Mouse (Mus musculus) G1E (cell line): ENCODE measurements around the gene Pigb. TPM values are rescaled to one million over a fixed set of nuclear protein-coding genes. Genes with fewer than 3 reads are reported as not detected.

Source experiments
- ATAC-seq: 2 replicates; pipeline ENCODE4 v1.8.0; 2016; ENCODE audit warnings: mild to moderate bottlenecking; ENCODE audit not compliant: insufficient number of reproducible peaks, poor library complexity, low FRiP score, severe bottlenecking; ENCODE audit errors: extremely low read depth
- DNase-seq: peaks from one replicate; pipeline ENCODE4 v3.0.0; 2012; ENCODE audit warnings: low spot score
- H3K27me3 ChIP-seq: 2 replicates; pipeline ENCODE4 v1.6.1; 2012; ENCODE audit warnings: mild to moderate bottlenecking, low read length, inconsistent platforms; ENCODE audit not compliant: insufficient read depth
- H3K36me3 ChIP-seq: replicated peaks from 2 replicates; pipeline ENCODE3; 2012; ENCODE audit warnings: mild to moderate bottlenecking, inconsistent platforms
- H3K4me1 ChIP-seq: 2 replicates; pipeline ENCODE4 v1.6.1; 2012; ENCODE audit warnings: low read depth, low read length, inconsistent platforms, mixed read lengths; ENCODE audit not compliant: insufficient read depth
- H3K4me3 ChIP-seq: 2 replicates; pipeline ENCODE4 v1.5.1; 2012; ENCODE audit warnings: low read depth, mild to moderate bottlenecking, inconsistent platforms, low read length, moderate library complexity, mixed read lengths
- H3K9me3 ChIP-seq: replicated peaks from 2 replicates; pipeline ENCODE4 v1.6.1; 2012; ENCODE audit warnings: inconsistent platforms
- CTCF ChIP-seq: IDR thresholded peaks from 2 replicates; pipeline ENCODE4 v1.5.1; 2012; ENCODE audit warnings: low read depth, low read length, inconsistent platforms, mixed read lengths
- GATA1 ChIP-seq: IDR thresholded peaks from 2 replicates; pipeline ENCODE4 v1.6.1; 2012; ENCODE audit warnings: borderline replicate concordance, low read length, inconsistent platforms, mixed read lengths
- GATA2 ChIP-seq: IDR thresholded peaks from 2 replicates; pipeline ENCODE4 v1.6.1; 2012; ENCODE audit warnings: low read depth, low read length, inconsistent platforms, borderline replicate concordance
- POLR2AphosphoS5 ChIP-seq: IDR thresholded peaks from 2 replicates; pipeline ENCODE4 v1.6.1; 2012; ENCODE audit warnings: low read depth, low read length, inconsistent platforms; ENCODE audit not compliant: insufficient replicate concordance
- TAL1 ChIP-seq: conservative IDR thresholded peaks from 2 replicates; pipeline ENCODE4 v1.6.1; 2012; ENCODE audit warnings: low read depth, low read length, inconsistent platforms, mixed read lengths
- polyA plus RNA-seq: library from polyadenylated mRNA; stranded (reverse); fragments of >175 nt; gene quantifications from 2 replicates; pipeline ENCODE4 v1.2.3, GENCODE M21; 2012
- total RNA-seq, 2 experiments: library from RNA; stranded (forward) in 1 of 2; stranded (reverse) in 1 of 2; fragments of 200-1000 nt in 1 of 2; fragments of >200 nt in 1 of 2; fragmentation: Nextera tagmentation in 1 of 2; gene quantifications; 2 replicates each; pipeline ENCODE4 v1.2.3; 2014 to 2017

Gene Pigb
- 42.6 and 49.1 TPM in 2 replicates for total RNA-seq (2014; fragmentation: Nextera tagmentation)
- total RNA-seq (2017) = 5.8 and 6.6 TPM in 2 replicates
- 1.4 and 2.0 TPM in 2 replicates for polyA plus RNA-seq

DNA sequence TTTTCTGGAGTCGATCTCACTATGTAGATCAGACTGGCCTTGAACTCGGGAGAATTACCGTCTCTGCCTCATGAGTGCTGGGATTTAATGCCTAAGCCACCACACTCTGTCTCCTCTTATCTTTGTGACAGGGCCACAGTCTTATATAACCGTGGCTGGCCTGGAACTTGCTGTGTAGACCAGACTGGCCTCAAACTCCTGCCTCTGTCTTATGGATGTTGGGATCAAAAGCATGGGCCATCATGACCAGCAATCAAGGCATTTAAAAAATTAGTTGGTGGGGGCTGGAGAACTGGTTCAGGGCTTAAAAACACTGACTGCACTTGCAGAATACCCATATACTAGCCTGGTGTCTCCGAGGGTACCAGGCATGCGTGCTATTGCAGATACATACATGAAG, at the start of gene Pigb:
Pigb (minus strand) TSS at position 299 of the 400 bp plus-strand sequence.
- ATAC-seq = no peak
- TF ChIP-seq TAL1 (no peak), POLR2AphosphoS5 (no peak), CTCF (no peak), GATA1 (no peak), GATA2 (no peak)
- no peak for DNase-seq
- Histone ChIP-seq H3K4me1 (peaks cover 40% of the 10 kb centered on the region), H3K36me3 (peaks cover 36% of the 10 kb centered on the region), H3K27me3 (no peaks in the 10 kb centered on the region), H3K4me3 (peak within 1 kb of the TSS; percentile 82), H3K9me3 (no peaks in the 10 kb centered on the region)

DNA sequence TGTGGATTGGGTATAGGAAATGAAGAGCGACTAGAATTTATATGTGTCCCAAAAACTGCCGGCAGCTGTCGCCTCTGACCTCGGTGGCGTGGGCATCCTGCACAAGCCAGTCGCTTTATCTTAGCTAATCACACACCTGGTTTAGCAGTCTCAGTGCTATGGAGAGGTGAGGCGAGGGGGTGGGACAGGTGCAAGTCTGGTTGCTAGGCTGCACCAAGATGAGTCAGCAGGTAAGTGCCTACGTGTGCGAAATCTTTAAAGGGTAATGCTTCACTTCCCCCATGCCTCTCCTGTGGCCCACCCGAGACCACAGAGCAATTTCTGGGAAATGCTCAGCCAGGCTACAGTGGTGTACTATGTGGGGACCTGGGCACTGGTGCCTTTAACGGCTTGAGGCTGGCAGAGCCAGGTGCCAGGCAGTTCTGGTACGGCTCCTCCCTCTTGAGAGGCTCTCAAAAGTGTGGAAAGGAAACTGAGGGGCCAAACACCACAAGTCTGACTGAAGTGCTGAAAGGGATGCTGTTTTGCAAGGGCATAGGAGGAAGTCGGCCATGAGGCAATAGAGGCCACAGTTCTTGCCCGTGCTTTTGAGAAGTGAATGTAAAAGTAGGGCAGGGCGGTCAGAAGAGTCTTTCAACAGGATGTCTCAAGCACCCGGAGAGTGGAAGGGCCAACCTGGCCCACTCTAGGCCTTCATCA, 49.2 kb upstream of the Pigb start:
- H3K4me1 ChIP-seq = peaks cover 13% of the 10 kb centered on the region
- H3K36me3 ChIP-seq = peaks cover 22% of the 10 kb centered on the region

DNA sequence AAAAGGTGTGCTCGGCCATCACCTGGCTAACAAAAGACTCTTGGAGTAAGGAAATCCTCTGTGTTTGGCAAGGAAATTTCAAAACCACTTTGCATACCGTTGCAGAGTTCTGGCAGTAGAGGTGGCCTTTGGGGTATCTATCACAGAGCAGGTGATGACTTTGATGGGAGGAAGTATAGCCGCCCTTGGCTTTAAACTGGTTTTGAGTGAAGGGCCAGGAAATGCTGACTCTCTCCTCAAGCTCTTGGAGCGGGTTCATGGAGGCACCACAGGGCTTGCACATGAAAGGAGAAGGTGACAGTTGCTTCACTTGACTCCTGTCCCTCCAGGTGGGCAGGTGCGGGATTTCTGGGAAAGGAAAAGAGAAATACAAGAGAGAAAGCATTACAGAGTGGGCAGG, 47.4 kb upstream of the Pigb start:
- DNase-seq = no peak
- TF ChIP-seq TAL1 = no peak
- no peak for TF ChIP-seq GATA1
- TF ChIP-seq GATA2 = no peak
- no peak for TF ChIP-seq POLR2AphosphoS5
- no peak for TF ChIP-seq CTCF
- Histone ChIP-seq H3K9me3 (no peaks in the 10 kb centered on the region), H3K36me3 (peaks cover 22% of the 10 kb centered on the region), H3K27me3 (no peaks in the 10 kb centered on the region), H3K4me1 (peaks cover 13% of the 10 kb centered on the region), H3K4me3 (no peak overlapping the region)
- no peak for ATAC-seq

More for the DNA sequence above, 49.2 kb upstream of the Pigb start:
- Histone ChIP-seq H3K9me3 (no peaks in the 10 kb centered on the region), H3K27me3 (no peaks in the 10 kb centered on the region), H3K4me3 (no peak overlapping the region)
- DNase-seq = no peak
- TF ChIP-seq CTCF = no peak
- TF ChIP-seq POLR2AphosphoS5 = no peak
- no peak for TF ChIP-seq TAL1
- no peak for TF ChIP-seq GATA1
- no peak for TF ChIP-seq GATA2
- ATAC-seq = no peak

DNA sequence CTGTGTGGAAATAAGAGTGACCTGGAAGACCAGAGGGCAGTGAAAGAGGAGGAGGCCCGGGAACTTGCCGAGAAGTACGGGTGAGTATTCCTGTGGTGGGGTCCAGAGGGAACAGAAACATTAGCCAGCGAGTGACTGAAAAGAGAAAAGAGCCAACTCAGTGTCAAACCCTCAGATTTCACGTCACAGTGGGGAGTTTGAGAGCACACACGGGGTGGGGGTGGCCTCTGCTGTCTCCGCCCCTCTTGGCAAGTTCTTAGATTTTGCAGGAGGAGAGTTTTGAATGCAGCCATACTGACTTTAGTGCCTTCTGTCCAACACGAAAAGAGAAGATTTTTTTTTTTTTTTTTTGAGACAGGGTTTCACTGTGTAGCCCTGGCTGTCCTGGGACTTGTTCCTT, 46.9 kb upstream of the Pigb start:
- Histone ChIP-seq H3K4me3 (no peak overlapping the region), H3K36me3 (peaks cover 26% of the 10 kb centered on the region), H3K27me3 (no peaks in the 10 kb centered on the region), H3K4me1 (peaks cover 13% of the 10 kb centered on the region), H3K9me3 (no peaks in the 10 kb centered on the region)
- no peak for ATAC-seq
- no peak for DNase-seq
- no peak for TF ChIP-seq CTCF
- no peak for TF ChIP-seq POLR2AphosphoS5
- no peak for TF ChIP-seq GATA1
- no peak for TF ChIP-seq GATA2
- no peak for TF ChIP-seq TAL1

DNA sequence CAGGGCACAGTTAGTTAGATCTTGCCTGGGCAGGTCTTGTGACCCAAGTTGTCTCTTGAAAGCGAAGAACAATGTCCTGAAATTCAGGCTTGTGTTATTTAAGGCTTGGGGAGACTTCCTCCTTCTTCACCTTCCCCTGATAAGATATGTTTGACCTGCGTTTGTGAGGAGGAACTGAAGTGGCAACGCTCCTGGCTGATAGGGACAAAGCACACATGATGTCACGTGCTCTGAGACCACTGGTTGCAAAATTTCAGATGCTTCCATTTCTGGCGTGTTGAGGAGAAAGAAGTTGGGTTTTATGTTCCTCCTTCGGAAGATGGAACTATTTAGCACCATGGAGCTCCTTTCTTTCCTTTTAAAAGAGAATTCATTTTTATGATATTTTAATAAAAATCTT, 45.7 kb upstream of the Pigb start:
- H3K4me1 ChIP-seq = peaks cover 13% of the 10 kb centered on the region
- no peaks in the 10 kb centered on the region for H3K27me3 ChIP-seq
- DNase-seq (peak; percentile 8), ATAC-seq (peak; percentile 67)
- TF ChIP-seq GATA2 (no peak), TAL1 (no peak), GATA1 (no peak), POLR2AphosphoS5 (no peak), CTCF (no peak)
- H3K4me3 ChIP-seq = no peak overlapping the region
- H3K36me3 ChIP-seq = peaks cover 26% of the 10 kb centered on the region
- H3K9me3 ChIP-seq = no peaks in the 10 kb centered on the region

DNA sequence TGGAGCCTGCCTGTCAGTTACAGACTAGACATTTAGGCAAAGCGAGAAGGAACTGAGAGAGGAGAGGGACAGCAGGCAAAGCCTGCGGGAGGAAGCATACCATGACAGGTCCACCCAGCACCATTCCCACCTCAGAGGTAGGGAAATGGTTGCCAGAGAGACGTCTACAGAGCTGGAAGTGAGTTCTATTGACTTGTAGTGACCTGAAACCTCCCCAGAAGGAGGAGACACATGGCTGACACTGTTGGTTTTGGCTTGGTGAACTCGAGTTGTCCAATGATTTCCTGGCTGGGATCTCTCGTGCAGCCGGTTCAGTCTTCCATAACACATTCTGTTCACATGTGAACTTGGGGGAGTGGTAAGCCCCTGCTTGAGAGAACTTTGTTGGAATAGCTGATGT, 43.8 kb upstream of the Pigb start:
- H3K4me3 ChIP-seq = no peak overlapping the region
- H3K36me3 ChIP-seq = peaks cover 21% of the 10 kb centered on the region
- no peaks in the 10 kb centered on the region for H3K9me3 ChIP-seq
- ATAC-seq = no peak
- peaks cover 7% of the 10 kb centered on the region for H3K4me1 ChIP-seq
- TF ChIP-seq GATA1 (no peak), CTCF (no peak), POLR2AphosphoS5 (no peak), TAL1 (no peak), GATA2 (no peak)
- no peaks in the 10 kb centered on the region for H3K27me3 ChIP-seq
- no peak for DNase-seq
